Mouse (Mus musculus) G1E-ER4 (cell line): ENCODE data around the gene Cdh24. TPM values are rescaled to one million over a fixed set of nuclear protein-coding genes. Genes with fewer than 3 reads are reported as not detected.

Experiments
- GATA1 ChIP-seq: IDR thresholded peaks from one replicate; pipeline ENCODE4 v1.8.0; 2012; ENCODE audit warnings: low read length, inconsistent platforms
- polyA plus RNA-seq: library from polyadenylated mRNA; stranded (reverse); fragments of >175 nt; gene quantifications from 2 replicates; pipeline ENCODE4 v1.2.3, GENCODE M21; 2012

The Cdh24 gene
- polyA plus RNA-seq, 1 experiment: 2.8 TPM

GRCm38 (mm10) chr14:54628103-54628502 lies 13.1 kb downstream of the Cdh24 start:
- no peak for TF ChIP-seq GATA1

DNA sequence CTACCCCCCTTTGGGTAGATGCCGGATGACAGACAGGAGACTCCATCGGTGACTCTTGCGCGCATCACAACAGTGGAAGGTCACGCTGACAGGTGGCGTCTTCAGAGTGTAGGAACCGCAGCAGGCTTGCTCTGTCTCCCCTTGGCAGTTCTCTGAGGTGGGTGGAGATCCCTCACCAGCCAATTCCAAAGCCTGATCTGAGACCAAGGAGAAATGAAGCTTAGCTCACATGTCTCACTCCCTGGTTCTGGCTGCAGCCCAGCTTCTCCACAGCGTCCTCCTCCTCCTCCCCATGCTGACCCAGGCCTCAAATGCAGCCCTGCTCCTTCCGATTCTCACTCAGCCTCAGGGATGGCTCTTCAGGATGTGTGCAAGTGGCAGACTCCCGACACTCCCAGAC lies 16.2 kb downstream of the Cdh24 start:
- TF ChIP-seq GATA1: no peak

DNA sequence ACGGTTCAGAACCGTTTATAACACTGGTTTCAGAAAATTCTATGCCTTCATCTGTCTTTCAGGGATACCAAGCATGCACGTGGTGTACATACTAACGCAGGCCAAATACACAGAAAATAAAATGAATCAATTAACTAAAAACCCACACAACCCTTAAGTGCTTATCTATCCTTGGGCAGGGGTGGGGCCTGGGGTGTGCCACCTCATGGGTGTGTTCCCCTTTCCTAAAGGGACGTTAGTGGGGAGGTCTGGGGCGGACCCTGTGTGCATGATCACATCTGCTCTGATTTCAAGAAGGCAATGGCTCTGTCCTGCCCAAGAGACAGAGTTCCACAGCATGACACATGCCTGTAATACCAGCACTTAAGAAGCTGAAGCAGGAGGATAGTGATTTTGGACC lies 17.8 kb downstream of the Cdh24 start:
- no peak for TF ChIP-seq GATA1

- TF ChIP-seq GATA1: no peak
These were observed 20.0 kb downstream of the Cdh24 start, which contains the start of gene Psmb11 for GRCm38 (mm10) chr14:54621133-54621532. TSS of gene Psmb11 (plus strand) at chr14:54621433.

DNA sequence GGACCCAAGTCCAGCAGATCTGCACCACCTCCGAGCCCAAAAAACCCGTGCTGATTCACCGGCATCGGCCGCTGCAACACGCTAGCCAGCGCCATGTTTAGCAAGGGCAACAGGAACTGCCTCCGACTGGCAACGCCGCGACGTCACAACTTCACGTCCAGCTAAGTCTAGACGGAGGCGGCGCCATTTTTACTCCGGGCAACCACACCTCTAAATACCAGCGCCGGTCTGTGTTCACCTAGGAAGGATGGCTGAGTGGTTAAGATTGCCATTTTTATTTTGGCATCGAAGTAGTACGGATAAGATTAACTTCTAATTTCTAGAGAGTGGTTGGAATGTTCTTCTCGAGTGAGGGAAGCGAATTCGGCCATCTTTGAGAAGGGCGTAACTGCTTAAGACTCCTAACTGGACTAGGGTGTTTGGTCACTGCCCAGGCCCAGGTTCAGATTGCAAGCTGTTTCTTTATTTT lies 23.2 kb downstream of the Cdh24 start, which contains the start of gene Psmb5:
Gene Psmb5 (minus strand): TSS at position 126 of the 469 bp plus-strand sequence.
- no peak for TF ChIP-seq GATA1

- no peak for TF ChIP-seq GATA1
These were observed 23.8 kb downstream of the Cdh24 start for GRCm38 (mm10) chr14:54617152-54617896.

DNA sequence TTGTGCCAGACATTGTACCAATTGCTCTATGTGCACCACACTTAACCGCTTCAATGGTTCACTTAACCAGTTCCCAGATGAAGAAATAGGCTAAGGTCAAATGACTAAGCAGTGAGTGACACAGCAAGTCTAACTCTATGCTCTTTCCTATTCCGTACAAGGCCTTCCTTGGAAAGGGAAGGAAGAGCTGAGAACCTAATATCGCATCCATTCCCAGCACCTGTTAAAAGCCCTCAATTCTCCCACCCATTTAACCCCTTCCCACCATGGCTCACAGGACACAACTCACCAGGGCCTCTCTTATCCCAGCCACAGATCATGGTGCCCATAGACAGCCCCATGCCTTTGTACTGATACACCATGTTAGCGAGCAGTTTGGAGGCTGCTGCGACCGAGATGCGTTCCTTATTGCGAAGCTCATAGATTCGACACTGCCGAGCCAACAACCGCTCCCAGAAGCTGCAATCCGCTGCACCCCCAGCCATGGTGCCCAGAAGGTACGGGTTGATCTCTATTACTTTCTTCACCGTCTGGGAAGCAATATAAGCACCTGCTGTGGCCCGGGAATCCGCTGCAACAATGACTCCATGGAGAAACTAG lies 24.8 kb downstream of the Cdh24 start:
- TF ChIP-seq GATA1: no peak

DNA sequence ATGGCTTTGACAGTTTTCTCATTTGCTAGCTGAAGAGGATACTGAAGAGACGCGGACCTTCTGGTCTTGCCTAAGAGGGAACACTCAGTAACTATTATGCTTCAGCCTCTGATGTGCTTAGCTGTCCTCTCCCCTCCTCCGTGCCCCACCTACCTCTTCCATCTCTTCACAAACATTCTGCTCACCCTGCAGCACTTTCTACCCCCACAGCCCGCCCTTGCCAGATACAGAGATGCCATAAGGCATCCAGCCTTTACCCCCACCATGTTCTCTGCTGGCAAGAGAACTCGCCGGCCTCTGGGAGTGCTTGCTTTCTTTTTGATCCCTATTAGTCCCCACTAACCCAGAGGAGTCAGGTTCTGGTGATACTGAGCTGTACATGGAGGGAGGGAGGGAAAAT lies 30.5 kb downstream of the Cdh24 start:
- no peak for TF ChIP-seq GATA1

DNA sequence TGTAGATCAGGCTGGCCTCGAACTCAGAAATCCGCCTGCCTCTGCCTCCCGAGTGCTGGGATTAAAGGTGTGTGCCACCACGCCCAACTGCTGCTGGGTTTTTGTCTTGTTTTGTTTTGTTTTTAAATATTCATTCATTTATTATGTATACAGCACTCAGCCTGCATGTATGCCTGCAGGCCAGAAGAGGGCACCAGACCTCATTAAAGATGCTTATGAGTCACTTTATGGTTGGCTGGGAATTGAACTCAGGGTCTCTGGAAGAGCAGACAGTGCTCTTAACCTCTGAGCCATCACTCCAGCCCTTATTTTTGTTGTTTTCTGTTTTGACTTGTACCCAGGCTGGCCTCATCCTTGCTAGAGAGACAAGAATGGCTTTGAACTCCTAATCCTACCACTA lies 31.2 kb downstream of the Cdh24 start:
- TF ChIP-seq GATA1: no peak

DNA sequence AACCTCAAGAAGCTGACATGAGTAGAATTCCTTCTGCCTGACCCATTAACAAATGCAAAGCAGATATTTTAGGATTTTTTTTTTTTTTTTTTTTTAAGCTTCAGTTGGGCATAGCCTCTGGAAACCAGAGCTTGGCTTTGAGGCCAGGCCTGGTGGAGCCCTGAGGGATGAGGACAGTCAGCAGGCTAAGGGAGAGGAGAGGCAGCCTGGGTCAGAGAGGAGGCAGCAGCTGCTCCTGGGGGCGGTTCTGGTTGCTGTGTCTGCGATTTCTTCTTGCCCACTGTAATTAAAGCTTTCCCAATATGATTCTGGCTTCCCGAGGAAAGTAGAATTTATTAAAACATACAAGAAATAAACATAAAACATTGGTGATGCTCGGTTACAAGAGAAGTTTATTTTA lies 31.9 kb downstream of the Cdh24 start:
- TF ChIP-seq GATA1: no peak

GRCm38 (mm10) chr14:54607226-54607625 lies 33.9 kb downstream of the Cdh24 start:
- TF ChIP-seq GATA1: no peak

DNA sequence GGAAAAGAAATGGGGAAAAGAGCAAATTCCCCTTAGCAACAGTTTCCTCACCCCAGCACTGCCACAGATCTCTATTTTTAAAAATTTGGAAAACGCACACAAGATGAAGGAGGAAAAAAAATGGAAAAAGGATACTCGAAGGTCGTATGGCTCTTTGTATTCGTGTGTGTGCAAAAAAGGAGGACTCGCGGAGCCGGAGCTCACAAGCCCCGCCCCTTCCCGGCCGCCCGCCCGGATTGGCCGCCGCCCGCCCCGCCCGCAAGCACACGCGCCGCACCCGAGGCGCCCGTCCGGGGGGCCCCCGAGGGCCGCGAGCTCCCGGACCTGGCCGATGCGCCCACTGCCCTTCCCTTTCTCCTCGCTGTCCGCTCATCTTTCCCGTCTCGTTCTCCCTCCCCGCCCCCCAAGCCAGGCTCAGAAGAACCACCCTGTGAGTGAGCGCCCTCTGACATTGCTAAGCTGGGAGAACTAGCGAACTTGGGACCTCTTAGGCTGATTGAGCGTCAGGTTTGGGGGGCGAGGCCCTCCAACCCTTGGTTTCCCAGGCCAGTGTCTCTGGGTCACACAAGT lies 35.3 kb downstream of the Cdh24 start, which contains the start of gene 4931414P19Rik:
Gene 4931414P19Rik (minus strand): TSS at position 242 of the 570 bp plus-strand sequence.
- TF ChIP-seq GATA1: no peak

- no peak for TF ChIP-seq GATA1
These were observed 37.5 kb downstream of the Cdh24 start for GRCm38 (mm10) chr14:54603686-54604085.

DNA sequence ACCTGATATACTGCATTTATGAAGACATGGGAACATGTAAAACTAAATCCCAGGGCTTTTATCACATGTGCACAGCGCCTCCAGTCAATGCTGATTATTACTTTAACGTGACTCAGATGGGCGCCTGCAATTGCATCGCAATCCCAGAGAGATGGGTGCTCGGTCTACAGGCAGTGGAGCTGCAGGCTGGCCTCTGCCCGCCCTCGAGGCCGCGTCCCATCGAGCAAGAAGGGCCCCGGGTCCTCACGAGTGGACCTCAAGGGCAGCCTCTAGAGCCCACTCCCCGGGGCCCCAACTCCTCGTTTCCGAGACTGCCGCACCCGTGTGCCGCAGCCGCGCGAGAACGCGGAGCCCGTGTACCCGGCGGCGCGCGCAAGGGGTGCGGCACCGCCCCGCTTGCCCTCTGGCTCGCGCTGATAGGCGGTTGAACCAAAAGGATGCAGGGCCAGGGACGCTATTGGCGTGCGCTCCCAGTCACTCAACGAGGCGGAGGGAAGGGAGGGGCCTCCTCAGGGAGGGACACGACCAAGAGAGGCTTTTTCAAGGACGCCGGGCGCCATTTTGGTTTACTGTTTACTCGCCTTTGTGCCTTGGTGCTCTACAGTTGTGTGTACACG lies 38.0 kb downstream of the Cdh24 start:
- no peak for TF ChIP-seq GATA1

DNA sequence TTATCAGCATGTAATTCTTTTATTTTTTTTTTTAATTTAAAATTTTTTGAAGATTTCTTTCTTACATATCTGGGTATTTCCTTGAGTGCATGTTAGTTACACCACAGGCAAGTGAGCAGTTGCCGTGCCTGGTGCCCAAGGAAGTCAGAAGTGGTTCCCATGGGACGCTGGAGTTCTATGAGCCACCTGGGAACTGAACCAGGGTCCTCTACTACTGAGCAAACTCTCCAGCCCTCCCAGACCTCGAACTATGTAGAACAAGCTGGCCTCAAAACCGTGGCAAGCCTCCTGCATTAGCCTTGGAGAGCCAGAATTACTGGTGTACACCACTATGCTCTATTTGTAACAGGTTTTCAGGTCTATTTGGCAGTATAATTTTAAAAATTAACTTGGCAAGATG lies 38.6 kb downstream of the Cdh24 start:
- TF ChIP-seq GATA1: no peak

GRCm38 (mm10) chr14:54601601-54602000 lies 39.6 kb downstream of the Cdh24 start:
- TF ChIP-seq GATA1: no peak

DNA sequence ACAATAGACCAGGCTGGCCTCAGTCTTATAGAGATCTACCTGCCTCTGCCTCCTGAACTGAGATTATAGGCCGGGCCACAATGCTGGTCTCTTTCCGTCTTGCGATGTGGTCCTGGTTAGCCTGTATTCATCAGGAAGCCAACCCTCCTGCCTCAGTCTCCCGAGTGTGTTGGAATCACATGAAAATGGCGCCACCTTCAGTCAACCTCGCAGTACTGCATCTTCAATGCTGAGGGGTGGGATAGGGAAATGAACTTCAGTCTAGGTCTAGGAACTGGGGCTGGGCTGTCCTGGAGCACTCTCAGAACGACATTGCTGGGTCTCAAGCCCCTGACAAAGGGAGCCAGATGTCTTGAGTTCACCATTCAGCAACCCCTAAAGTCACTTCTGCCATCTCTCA lies 44.1 kb downstream of the Cdh24 start:
- no peak for TF ChIP-seq GATA1
